Mouse (Mus musculus): ENCODE measurements around the gene Ccdc92b. TPM values are rescaled to one million over a fixed set of nuclear protein-coding genes. Genes with fewer than 3 reads are reported as not detected.
"Not testable (repeated sequence)": the region's sequence is repeated elsewhere in the genome, so short reads cannot be mapped to it uniquely, and the experiment has no call there.

Gene Ccdc92b
- polyA plus RNA-seq, 1 experiment: 0.01 TPM

GRCm38 (mm10) chr11:74577068-74577467 lies 42.3 kb upstream of the Ccdc92b start:
- no peaks in the 10 kb centered on the region for H3K36me3 ChIP-seq (ENCODE audit: control insufficient read depth, insufficient read depth)
- H3K27me3 ChIP-seq (ENCODE audit: control insufficient read depth, insufficient read depth, insufficient read length): no peaks in the 10 kb centered on the region
- TF ChIP-seq CEBPB (IDR thresholded peaks at IDR 0.05; ENCODE audit: low read depth) (peak; percentile 84), MYOD1 (IDR thresholded peaks at IDR 0.05; ENCODE audit: control insufficient read depth, insufficient read length, low read depth) (no peak)
- H3K4me3 ChIP-seq (ENCODE audit: insufficient read depth, poor library complexity, severe bottlenecking): no peak overlapping the region
- H3ac ChIP-seq (ENCODE audit: control insufficient read depth, insufficient read length, low read depth): no peak overlapping the region
- no peaks in the 10 kb centered on the region for H3K79me3 ChIP-seq (ENCODE audit: low read depth)
- H3K79me2 ChIP-seq (ENCODE audit: control insufficient read depth, insufficient read depth): no peaks in the 10 kb centered on the region

GRCm38 (mm10) chr11:74581333-74581732 lies 38.1 kb upstream of the Ccdc92b start:
- H3ac ChIP-seq (ENCODE audit: control insufficient read depth, insufficient read length, low read depth); H3K79me2 ChIP-seq (ENCODE audit: control insufficient read depth, insufficient read depth); H3K79me3 ChIP-seq (ENCODE audit: low read depth); H3K36me3 ChIP-seq (ENCODE audit: control insufficient read depth, insufficient read depth); H3K27me3 ChIP-seq (ENCODE audit: control insufficient read depth, insufficient read depth, insufficient read length); H3K4me3 ChIP-seq (ENCODE audit: insufficient read depth, poor library complexity, severe bottlenecking): not testable (repeated sequence)

GRCm38 (mm10) chr11:74582464-74582863 lies 36.9 kb upstream of the Ccdc92b start:
- Histone ChIP-seq H3K27me3 (ENCODE audit: control insufficient read depth, insufficient read depth, insufficient read length) (peaks cover 8% of the 10 kb centered on the region), H3K79me3 (ENCODE audit: low read depth) (no peaks in the 10 kb centered on the region), H3K4me3 (ENCODE audit: insufficient read depth, poor library complexity, severe bottlenecking) (no peak overlapping the region), H3K36me3 (ENCODE audit: control insufficient read depth, insufficient read depth) (no peaks in the 10 kb centered on the region), H3K79me2 (ENCODE audit: control insufficient read depth, insufficient read depth) (no peaks in the 10 kb centered on the region), H3ac (ENCODE audit: control insufficient read depth, insufficient read length, low read depth) (no peak overlapping the region)
- TF ChIP-seq MAX (IDR thresholded peaks at IDR 0.05) (no peak), CEBPB (IDR thresholded peaks at IDR 0.05; ENCODE audit: low read depth) (no peak), MYOD1 (IDR thresholded peaks at IDR 0.05; ENCODE audit: control insufficient read depth, insufficient read length, low read depth) (no peak), FOSL1 (IDR thresholded peaks at IDR 0.05; ENCODE audit: insufficient read depth, low read length, poor library complexity, severe bottlenecking) (no peak), USF1 (IDR thresholded peaks at IDR 0.05; ENCODE audit: low read depth) (no peak), MYOG (IDR thresholded peaks at IDR 0.05; ENCODE audit: control insufficient read depth, extremely low read depth, insufficient read length) (no peak), CTCF (IDR thresholded peaks at IDR 0.05; ENCODE audit: control insufficient read depth, insufficient read depth, insufficient read length) (no peak)

- TF ChIP-seq MYOD1 (IDR thresholded peaks at IDR 0.05; ENCODE audit: control insufficient read depth, insufficient read length, low read depth) (no peak), MYOG (IDR thresholded peaks at IDR 0.05; ENCODE audit: control insufficient read depth, extremely low read depth, insufficient read length) (no peak), USF1 (IDR thresholded peaks at IDR 0.05; ENCODE audit: low read depth) (no peak), CEBPB (IDR thresholded peaks at IDR 0.05; ENCODE audit: low read depth) (no peak), MAX (IDR thresholded peaks at IDR 0.05) (no peak), CTCF (IDR thresholded peaks at IDR 0.05; ENCODE audit: control insufficient read depth, insufficient read depth, insufficient read length) (no peak), FOSL1 (IDR thresholded peaks at IDR 0.05; ENCODE audit: insufficient read depth, low read length, poor library complexity, severe bottlenecking) (no peak)
- Histone ChIP-seq H3K36me3 (ENCODE audit: control insufficient read depth, insufficient read depth) (no peaks in the 10 kb centered on the region), H3ac (ENCODE audit: control insufficient read depth, insufficient read length, low read depth) (no peak overlapping the region), H3K79me2 (ENCODE audit: control insufficient read depth, insufficient read depth) (no peaks in the 10 kb centered on the region), H3K27me3 (ENCODE audit: control insufficient read depth, insufficient read depth, insufficient read length) (peaks cover 21% of the 10 kb centered on the region), H3K79me3 (ENCODE audit: low read depth) (no peaks in the 10 kb centered on the region), H3K4me3 (ENCODE audit: insufficient read depth, poor library complexity, severe bottlenecking) (no peak overlapping the region)
Measured at GRCm38 (mm10) chr11:74583824-74584349, 35.5 kb upstream of the Ccdc92b start.

GRCm38 (mm10) chr11:74584946-74585723 lies 34.3 kb upstream of the Ccdc92b start:
- no peaks in the 10 kb centered on the region for H3K79me3 ChIP-seq (ENCODE audit: low read depth)
- no peaks in the 10 kb centered on the region for H3K79me2 ChIP-seq (ENCODE audit: control insufficient read depth, insufficient read depth)
- no peak overlapping the region for H3ac ChIP-seq (ENCODE audit: control insufficient read depth, insufficient read length, low read depth)
- H3K36me3 ChIP-seq (ENCODE audit: control insufficient read depth, insufficient read depth): no peaks in the 10 kb centered on the region
- H3K4me3 ChIP-seq (ENCODE audit: insufficient read depth, poor library complexity, severe bottlenecking): no peak overlapping the region
- peaks cover 34% of the 10 kb centered on the region for H3K27me3 ChIP-seq (ENCODE audit: control insufficient read depth, insufficient read depth, insufficient read length)
- no peak for TF ChIP-seq MAX (IDR thresholded peaks at IDR 0.05)
- no peak for TF ChIP-seq MYOG (IDR thresholded peaks at IDR 0.05; ENCODE audit: control insufficient read depth, extremely low read depth, insufficient read length)
- no peak for TF ChIP-seq FOSL1 (IDR thresholded peaks at IDR 0.05; ENCODE audit: insufficient read depth, low read length, poor library complexity, severe bottlenecking)
- TF ChIP-seq USF1 (IDR thresholded peaks at IDR 0.05; ENCODE audit: low read depth): no peak
- TF ChIP-seq CTCF (IDR thresholded peaks at IDR 0.05; ENCODE audit: control insufficient read depth, insufficient read depth, insufficient read length): no peak
- TF ChIP-seq MYOD1 (IDR thresholded peaks at IDR 0.05; ENCODE audit: control insufficient read depth, insufficient read length, low read depth): no peak
- no peak for TF ChIP-seq CEBPB (IDR thresholded peaks at IDR 0.05; ENCODE audit: low read depth)

- Histone ChIP-seq H3K79me3 (ENCODE audit: low read depth) (no peaks in the 10 kb centered on the region), H3K79me2 (ENCODE audit: control insufficient read depth, insufficient read depth) (no peaks in the 10 kb centered on the region), H3K4me3 (ENCODE audit: insufficient read depth, poor library complexity, severe bottlenecking) (no peak overlapping the region), H3K27me3 (ENCODE audit: control insufficient read depth, insufficient read depth, insufficient read length) (peaks cover 46% of the 10 kb centered on the region), H3ac (ENCODE audit: control insufficient read depth, insufficient read length, low read depth) (no peak overlapping the region), H3K36me3 (ENCODE audit: control insufficient read depth, insufficient read depth) (no peaks in the 10 kb centered on the region)
- TF ChIP-seq FOSL1 (IDR thresholded peaks at IDR 0.05; ENCODE audit: insufficient read depth, low read length, poor library complexity, severe bottlenecking) (no peak), CEBPB (IDR thresholded peaks at IDR 0.05; ENCODE audit: low read depth) (no peak), CTCF (IDR thresholded peaks at IDR 0.05; ENCODE audit: control insufficient read depth, insufficient read depth, insufficient read length) (no peak), MAX (IDR thresholded peaks at IDR 0.05) (no peak)
Measured at GRCm38 (mm10) chr11:74586401-74586800, 33.0 kb upstream of the Ccdc92b start.

Data from C2C12 (cell line).